Mouse (Mus musculus) embryo, embryonic 10.5 days (tissue): ENCODE results near the gene 2310007B03Rik.
A peak's percentile ranks its signal among the peaks of the same experiment; 100 is the strongest.

ENCODE experiments used
- DNase-seq: peaks from one replicate; pipeline ENCODE4 v3.0.0-alpha.2; 2015; ENCODE audit warnings: low spot score

The 2310007B03Rik gene

DNA sequence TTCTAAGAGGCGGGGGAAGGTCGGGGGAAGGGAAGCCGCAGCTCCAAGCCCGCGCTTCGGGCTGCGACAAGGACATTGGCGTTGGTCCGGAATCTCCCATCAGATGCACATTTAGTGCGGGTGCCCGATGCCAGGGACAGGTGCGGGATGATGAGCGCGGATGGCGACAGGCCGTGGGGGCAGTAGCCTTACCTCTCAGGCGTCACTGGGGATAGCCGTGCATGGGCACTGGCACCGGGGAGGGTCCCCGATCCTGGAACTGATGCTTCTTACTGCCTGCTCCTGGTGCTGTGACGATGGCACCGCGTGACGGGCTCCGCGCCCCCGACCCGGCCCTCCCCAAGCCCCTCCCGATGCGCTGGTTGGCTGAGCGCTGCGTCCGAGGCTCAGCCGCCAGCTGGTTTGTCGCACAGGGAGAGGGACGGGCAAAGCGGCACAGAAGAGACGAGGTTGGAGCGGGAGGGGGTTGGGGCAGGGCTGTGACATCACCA lies 59.1 kb downstream of the 2310007B03Rik start, which contains the start of gene Kif1a:
Kif1a (minus strand) TSS at position 381 of the 491 bp plus-strand sequence.
- peak; percentile 77 for DNase-seq
